Mouse (Mus musculus): Measurements from ENCODE around the gene Ctns. TPM values are rescaled to one million over a fixed set of nuclear protein-coding genes. Genes with fewer than 3 reads are reported as not detected.

The Ctns gene
- polyA plus RNA-seq, 1 experiment = 26.9 TPM

GRCm38 (mm10) chr11:73137116-73137515 is 61.7 kb downstream of the Ctns start:
- WGBS = 11% methylated on average over 11 of the region's 11 CpGs
- Histone ChIP-seq H3K4me3 (replicated peaks; ENCODE audit: insufficient read depth, low read depth, low read length) (no peak overlapping the region), H3K27me3 (ENCODE audit: control insufficient read depth, insufficient read depth, low read length) (no peaks in the 10 kb centered on the region), H3K27ac (ENCODE audit: insufficient read depth, low read length) (no peak overlapping the region), H3K4me1 (ENCODE audit: control insufficient read depth, insufficient read depth, low read length) (no peaks in the 10 kb centered on the region)
- TF ChIP-seq CTCF (IDR thresholded peaks at IDR 0.05; ENCODE audit: borderline replicate concordance, insufficient read depth, low read depth, low read length) (no peak), POLR2A (IDR thresholded peaks at IDR 0.05; ENCODE audit: borderline replicate concordance, insufficient read depth, low read length) (no peak)
- DNase-seq = no peak

- no peaks in the 10 kb centered on the region for H3K4me1 ChIP-seq (ENCODE audit: control insufficient read depth, insufficient read depth, low read length)
- no peaks in the 10 kb centered on the region for H3K27me3 ChIP-seq (ENCODE audit: control insufficient read depth, insufficient read depth, low read length)
- H3K27ac ChIP-seq (ENCODE audit: insufficient read depth, low read length) = no peak overlapping the region
- TF ChIP-seq CTCF (IDR thresholded peaks at IDR 0.05; ENCODE audit: borderline replicate concordance, insufficient read depth, low read depth, low read length) (no peak), POLR2A (IDR thresholded peaks at IDR 0.05; ENCODE audit: borderline replicate concordance, insufficient read depth, low read length) (no peak)
- H3K4me3 ChIP-seq (replicated peaks; ENCODE audit: insufficient read depth, low read depth, low read length) = no peak overlapping the region
- no peak for DNase-seq
- 79% methylated on average over 6 of the region's 6 CpGs for WGBS
These were observed 62.3 kb downstream of the Ctns start for GRCm38 (mm10) chr11:73136587-73136986.

GRCm38 (mm10) chr11:73134222-73134621 is 64.6 kb downstream of the Ctns start:
- WGBS = 95% methylated on average over 5 of the region's 5 CpGs
- DNase-seq = no peak
- H3K27me3 ChIP-seq (ENCODE audit: control insufficient read depth, insufficient read depth, low read length) = no peaks in the 10 kb centered on the region
- TF ChIP-seq CTCF (IDR thresholded peaks at IDR 0.05; ENCODE audit: borderline replicate concordance, insufficient read depth, low read depth, low read length) (no peak), POLR2A (IDR thresholded peaks at IDR 0.05; ENCODE audit: borderline replicate concordance, insufficient read depth, low read length) (no peak)
- no peak overlapping the region for H3K4me3 ChIP-seq (replicated peaks; ENCODE audit: insufficient read depth, low read depth, low read length)
- no peak overlapping the region for H3K27ac ChIP-seq (ENCODE audit: insufficient read depth, low read length)
- no peaks in the 10 kb centered on the region for H3K4me1 ChIP-seq (ENCODE audit: control insufficient read depth, insufficient read depth, low read length)

Other genes with a start within 250 kb of the Ctns start
- 104 and 125 TPM in 2 replicates for gene Atp2a3, start 237.9 kb downstream of the Ctns start, polyA plus RNA-seq (2012; rRNA removed)
- 0.41 and 0.46 TPM in 2 replicates for gene P2rx1, start 199.9 kb downstream of the Ctns start, polyA plus RNA-seq (2012; rRNA removed)
- 68.8 and 70.8 TPM in 2 replicates for gene Camkk1, start 180.0 kb downstream of the Ctns start, polyA plus RNA-seq (2012; rRNA removed)
- gene Ncbp3, start 151.3 kb downstream of the Ctns start, polyA plus RNA-seq (2012; rRNA removed) = 6.4 and 6.5 TPM in 2 replicates
- gene Itgae, start 108.5 kb downstream of the Ctns start, polyA plus RNA-seq (2012; rRNA removed) = 0.24 and 0.33 TPM in 2 replicates
- gene Haspin, start 60.7 kb downstream of the Ctns start, polyA plus RNA-seq (2012; rRNA removed) = 0.05 and 0.10 TPM in 2 replicates
- 4.5 and 6.2 TPM in 2 replicates for gene P2rx5, start 38.6 kb downstream of the Ctns start, polyA plus RNA-seq (2012; rRNA removed)
- 78.7 and 80.6 TPM in 2 replicates for gene Emc6, start 22.0 kb downstream of the Ctns start, polyA plus RNA-seq (2012; rRNA removed)
- 15.9 and 16.5 TPM in 2 replicates for gene Tax1bp3, start 22.0 kb downstream of the Ctns start, polyA plus RNA-seq (2012; rRNA removed)
- gene Shpk, start 418 bp upstream of the Ctns start, polyA plus RNA-seq (2012; rRNA removed) = 4.1 and 4.5 TPM in 2 replicates
- 0.16 and 0.33 TPM in 2 replicates for gene Trpv1, start 35.2 kb upstream of the Ctns start, polyA plus RNA-seq (2012; rRNA removed)
- gene Trpv3, start 68.3 kb upstream of the Ctns start, polyA plus RNA-seq (2012; rRNA removed) = 0.19 and 0.46 TPM in 2 replicates
- gene Aspa, start 130.6 kb upstream of the Ctns start, polyA plus RNA-seq (2012; rRNA removed) = 44.8 and 57.9 TPM in 2 replicates
- gene Gm49340, start 130.7 kb upstream of the Ctns start, polyA plus RNA-seq (2012; rRNA removed) = not detected in 2 replicates
- 0.08 and 0.22 TPM in 2 replicates for gene Spata22, start 130.7 kb upstream of the Ctns start, polyA plus RNA-seq (2012; rRNA removed)
- gene Olfr20, start 151.7 kb upstream of the Ctns start, polyA plus RNA-seq (2012; rRNA removed) = not detected in 2 replicates
- not detected in 2 replicates for gene Olfr376, start 172.2 kb upstream of the Ctns start, polyA plus RNA-seq (2012; rRNA removed)
- not detected in 2 replicates for gene Olfr1, start 200.6 kb upstream of the Ctns start, polyA plus RNA-seq (2012; rRNA removed)
- gene Olfr378, start 229.4 kb upstream of the Ctns start, polyA plus RNA-seq (2012; rRNA removed) = not detected in 2 replicates